Mouse (Mus musculus): Measurements from ENCODE around the gene Olfr1214. TPM values are rescaled to one million over a fixed set of nuclear protein-coding genes. Genes with fewer than 3 reads are reported as not detected.

The Olfr1214 gene
- total and polyA plus RNA-seq, 2 experiments from 2014 or later, result not detected

DNA sequence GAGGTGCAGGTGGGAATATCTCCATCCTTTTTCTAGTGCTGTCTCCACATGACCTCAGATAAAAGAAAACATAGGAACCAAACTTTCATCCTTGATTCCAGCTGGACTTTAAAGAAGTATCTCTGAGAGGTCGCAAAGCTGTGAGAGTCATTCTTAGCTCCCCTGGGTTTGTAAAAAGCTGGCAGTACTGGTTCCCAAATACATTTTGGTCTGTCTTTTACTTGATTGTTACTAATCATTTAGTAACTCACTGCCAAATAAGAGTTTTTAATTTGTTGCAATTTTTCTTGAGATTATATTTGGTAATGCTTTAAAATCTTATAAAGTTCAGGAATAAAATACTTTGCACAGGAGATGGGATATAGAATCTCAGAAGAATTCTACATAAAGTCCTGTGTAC is 54.4 kb downstream of the Olfr1214 start, which contains the start of gene Olfr1211:
Gene Olfr1211, minus strand, starts transcription at position 101 of the 400 bp plus-strand sequence.
- ATAC-seq (no peak), DNase-seq (no peak)
- WGBS, result 84% methylated on average over 1 of the region's 1 CpGs
- Histone ChIP-seq H3K9me3 (ENCODE audit: low read length) (no peaks in the 10 kb centered on the region), H3K4me1 (ENCODE audit: insufficient read depth) (no peaks in the 10 kb centered on the region), H3K36me3 (ENCODE audit: insufficient read depth) (no peaks in the 10 kb centered on the region), H3K27ac (ENCODE audit: low read depth, low read length) (no peak within 1 kb of the TSS), H3K27me3 (ENCODE audit: insufficient read depth, low read length) (no peaks in the 10 kb centered on the region), H3K4me2 (ENCODE audit: low read depth) (no peak within 1 kb of the TSS), H3K9ac (no peak within 1 kb of the TSS), H3K4me3 (ENCODE audit: low read depth, low read length) (no peak within 1 kb of the TSS)
- TF ChIP-seq CTCF (IDR thresholded peaks at IDR 0.05; ENCODE audit: low read depth), result no peak

Other genes with a start within 250 kb of the Olfr1214 start
- not detected in 2 replicates for gene Olfr1198, start 241.3 kb downstream of the Olfr1214 start, total RNA-seq (2014; rRNA removed)
- not detected in 2 replicates for gene Olfr1198, start 241.3 kb downstream of the Olfr1214 start, polyA plus RNA-seq (2015; fragmentation: Nextera tagmentation; extraction: Ambion mirVana)
- not detected in 2 replicates for gene Olfr1199, start 232.2 kb downstream of the Olfr1214 start, total RNA-seq (2014; rRNA removed)
- not detected in 2 replicates for gene Olfr1199, start 232.2 kb downstream of the Olfr1214 start, polyA plus RNA-seq (2015; fragmentation: Nextera tagmentation; extraction: Ambion mirVana)
- gene Olfr1200, start 222.2 kb downstream of the Olfr1214 start, total RNA-seq (2014; rRNA removed), result not detected in 2 replicates
- gene Olfr1200, start 222.2 kb downstream of the Olfr1214 start, polyA plus RNA-seq (2015; fragmentation: Nextera tagmentation; extraction: Ambion mirVana), result not detected in 2 replicates
- not detected in 2 replicates for gene Olfr1201, start 199.6 kb downstream of the Olfr1214 start, total RNA-seq (2014; rRNA removed)
- gene Olfr1201, start 199.6 kb downstream of the Olfr1214 start, polyA plus RNA-seq (2015; fragmentation: Nextera tagmentation; extraction: Ambion mirVana), result not detected in 2 replicates
- not detected in 2 replicates for gene Olfr1202, start 178.2 kb downstream of the Olfr1214 start, total RNA-seq (2014; rRNA removed)
- not detected in 2 replicates for gene Olfr1202, start 178.2 kb downstream of the Olfr1214 start, polyA plus RNA-seq (2015; fragmentation: Nextera tagmentation; extraction: Ambion mirVana)
- not detected in 2 replicates for gene Olfr1205, start 162.9 kb downstream of the Olfr1214 start, total RNA-seq (2014; rRNA removed)
- not detected in 2 replicates for gene Olfr1205, start 162.9 kb downstream of the Olfr1214 start, polyA plus RNA-seq (2015; fragmentation: Nextera tagmentation; extraction: Ambion mirVana)
- gene Olfr1204, start 143.4 kb downstream of the Olfr1214 start, total RNA-seq (2014; rRNA removed), result not detected in 2 replicates
- not detected in 2 replicates for gene Olfr1204, start 143.4 kb downstream of the Olfr1214 start, polyA plus RNA-seq (2015; fragmentation: Nextera tagmentation; extraction: Ambion mirVana)
- gene Olfr1206, start 129.4 kb downstream of the Olfr1214 start, total RNA-seq (2014; rRNA removed), result not detected in 2 replicates
- not detected in 2 replicates for gene Olfr1206, start 129.4 kb downstream of the Olfr1214 start, polyA plus RNA-seq (2015; fragmentation: Nextera tagmentation; extraction: Ambion mirVana)
- gene Olfr1208, start 90.3 kb downstream of the Olfr1214 start, total RNA-seq (2014; rRNA removed), result not detected in 2 replicates
- not detected in 2 replicates for gene Olfr1208, start 90.3 kb downstream of the Olfr1214 start, polyA plus RNA-seq (2015; fragmentation: Nextera tagmentation; extraction: Ambion mirVana)
- gene Olfr1209, start 77.5 kb downstream of the Olfr1214 start, total RNA-seq (2014; rRNA removed), result not detected in 2 replicates
- gene Olfr1209, start 77.5 kb downstream of the Olfr1214 start, polyA plus RNA-seq (2015; fragmentation: Nextera tagmentation; extraction: Ambion mirVana), result not detected in 2 replicates
- not detected in 2 replicates for gene Olfr1211, start 54.5 kb downstream of the Olfr1214 start, total RNA-seq (2014; rRNA removed)
- gene Olfr1211, start 54.5 kb downstream of the Olfr1214 start, polyA plus RNA-seq (2015; fragmentation: Nextera tagmentation; extraction: Ambion mirVana), result not detected in 2 replicates
- not detected in 2 replicates for gene Olfr1212, start 38.7 kb downstream of the Olfr1214 start, total RNA-seq (2014; rRNA removed)
- not detected in 2 replicates for gene Olfr1212, start 38.7 kb downstream of the Olfr1214 start, polyA plus RNA-seq (2015; fragmentation: Nextera tagmentation; extraction: Ambion mirVana)
- gene Gm13762, start 12.4 kb downstream of the Olfr1214 start, total RNA-seq (2014; rRNA removed), result not detected in 2 replicates
- not detected in 2 replicates for gene Gm13762, start 12.4 kb downstream of the Olfr1214 start, polyA plus RNA-seq (2015; fragmentation: Nextera tagmentation; extraction: Ambion mirVana)
- gene Olfr1215, start 14.3 kb upstream of the Olfr1214 start, total RNA-seq (2014; rRNA removed), result not detected in 2 replicates
- gene Olfr1215, start 14.3 kb upstream of the Olfr1214 start, polyA plus RNA-seq (2015; fragmentation: Nextera tagmentation; extraction: Ambion mirVana), result not detected in 2 replicates
- not detected in 2 replicates for gene Olfr1216, start 25.7 kb upstream of the Olfr1214 start, total RNA-seq (2014; rRNA removed)
- gene Olfr1216, start 25.7 kb upstream of the Olfr1214 start, polyA plus RNA-seq (2015; fragmentation: Nextera tagmentation; extraction: Ambion mirVana), result not detected in 2 replicates
- gene Olfr1217, start 39.4 kb upstream of the Olfr1214 start, total RNA-seq (2014; rRNA removed), result not detected in 2 replicates
- not detected in 2 replicates for gene Olfr1217, start 39.4 kb upstream of the Olfr1214 start, polyA plus RNA-seq (2015; fragmentation: Nextera tagmentation; extraction: Ambion mirVana)
- gene Olfr1218, start 68.5 kb upstream of the Olfr1214 start, total RNA-seq (2014; rRNA removed), result not detected in 2 replicates
- not detected in 2 replicates for gene Olfr1218, start 68.5 kb upstream of the Olfr1214 start, polyA plus RNA-seq (2015; fragmentation: Nextera tagmentation; extraction: Ambion mirVana)
- gene Olfr1219, start 90.9 kb upstream of the Olfr1214 start, total RNA-seq (2014; rRNA removed), result not detected in 2 replicates
- not detected in 2 replicates for gene Olfr1219, start 90.9 kb upstream of the Olfr1214 start, polyA plus RNA-seq (2015; fragmentation: Nextera tagmentation; extraction: Ambion mirVana)
- gene Olfr1220, start 114.2 kb upstream of the Olfr1214 start, total RNA-seq (2014; rRNA removed), result not detected in 2 replicates
- not detected in 2 replicates for gene Olfr1220, start 114.2 kb upstream of the Olfr1214 start, polyA plus RNA-seq (2015; fragmentation: Nextera tagmentation; extraction: Ambion mirVana)
- not detected in 2 replicates for gene Olfr1221, start 124.6 kb upstream of the Olfr1214 start, total RNA-seq (2014; rRNA removed)
- gene Olfr1221, start 124.6 kb upstream of the Olfr1214 start, polyA plus RNA-seq (2015; fragmentation: Nextera tagmentation; extraction: Ambion mirVana), result not detected in 2 replicates
- gene Olfr1222, start 140.4 kb upstream of the Olfr1214 start, total RNA-seq (2014; rRNA removed), result not detected in 2 replicates
- gene Olfr1222, start 140.4 kb upstream of the Olfr1214 start, polyA plus RNA-seq (2015; fragmentation: Nextera tagmentation; extraction: Ambion mirVana), result not detected in 2 replicates
- not detected in 2 replicates for gene Olfr1223, start 158.9 kb upstream of the Olfr1214 start, total RNA-seq (2014; rRNA removed)
- not detected in 2 replicates for gene Olfr1223, start 158.9 kb upstream of the Olfr1214 start, polyA plus RNA-seq (2015; fragmentation: Nextera tagmentation; extraction: Ambion mirVana)
- not detected in 2 replicates for gene Olfr1224-ps1, start 171.4 kb upstream of the Olfr1214 start, total RNA-seq (2014; rRNA removed)
- gene Olfr1224-ps1, start 171.4 kb upstream of the Olfr1214 start, polyA plus RNA-seq (2015; fragmentation: Nextera tagmentation; extraction: Ambion mirVana), result not detected in 2 replicates
- not detected in 2 replicates for gene Olfr1225, start 182.0 kb upstream of the Olfr1214 start, total RNA-seq (2014; rRNA removed)
- not detected in 2 replicates for gene Olfr1225, start 182.0 kb upstream of the Olfr1214 start, polyA plus RNA-seq (2015; fragmentation: Nextera tagmentation; extraction: Ambion mirVana)
- not detected in 2 replicates for gene Olfr1226, start 207.4 kb upstream of the Olfr1214 start, total RNA-seq (2014; rRNA removed)
- not detected in 2 replicates for gene Olfr1226, start 207.4 kb upstream of the Olfr1214 start, polyA plus RNA-seq (2015; fragmentation: Nextera tagmentation; extraction: Ambion mirVana)